Mouse (Mus musculus): ENCODE data around the gene Cerk. TPM values are rescaled to one million over a fixed set of nuclear protein-coding genes. Genes with fewer than 3 reads are reported as not detected.

Cerk gene
- polyA plus RNA-seq (2014; fragmentation: Illumina TruSeq; extraction: RNeasy Lipid Tissue Mini Kit (QIAGEN cat#74804); ENCODE audit: low read depth, low replicate concordance) = 27.8 TPM

GRCm38 (mm10) chr15:86185689-86186569 lies at the start of gene Cerk:
TSS of gene Cerk (minus strand) at chr15:86186141.

GRCm38 (mm10) chr15:86213753-86214548 lies 28.0 kb upstream of the Cerk start, which contains the start of gene Tbc1d22a:
TSS of gene Tbc1d22a (plus strand) at chr15:86214459.

Other genes starting within 250 kb of the Cerk start
- gene Celsr1, start 152.4 kb downstream of the Cerk start, polyA plus RNA-seq (2014; fragmentation: Illumina TruSeq; extraction: RNeasy Lipid Tissue Mini Kit (QIAGEN cat#74804); ENCODE audit: low read depth, low replicate concordance) = 2.4 TPM
- 37.0 TPM for gene Gramd4, start 128.4 kb downstream of the Cerk start, polyA plus RNA-seq (2014; fragmentation: Illumina TruSeq; extraction: RNeasy Lipid Tissue Mini Kit (QIAGEN cat#74804); ENCODE audit: low read depth, low replicate concordance)
- gene Tbc1d22a, start 28.3 kb upstream of the Cerk start, polyA plus RNA-seq (2014; fragmentation: Illumina TruSeq; extraction: RNeasy Lipid Tissue Mini Kit (QIAGEN cat#74804); ENCODE audit: low read depth, low replicate concordance) = 19.1 TPM